Mouse (Mus musculus) thymus, adult 2 months (tissue): ENCODE results near the gene Usb1.

ENCODE experiments used
- CTCF ChIP-seq: fragments of 200-500 bp; IDR thresholded peaks from 2 replicates; pipeline ENCODE4 v1.5.1; 2012; ENCODE audit warnings: mild to moderate bottlenecking, control low read depth, low read length, moderate library complexity, borderline replicate concordance; ENCODE audit not compliant: control insufficient read depth, poor library complexity, insufficient read depth; ENCODE audit errors: extremely low read depth
- POLR2A ChIP-seq: fragments of 200-500 bp; IDR thresholded peaks from 2 replicates; pipeline ENCODE4 v1.6.1; 2012; ENCODE audit warnings: mild to moderate bottlenecking, low read length, control low read depth, moderate library complexity; ENCODE audit not compliant: control insufficient read depth, poor library complexity, insufficient read depth; ENCODE audit errors: extremely low read depth

DNA sequence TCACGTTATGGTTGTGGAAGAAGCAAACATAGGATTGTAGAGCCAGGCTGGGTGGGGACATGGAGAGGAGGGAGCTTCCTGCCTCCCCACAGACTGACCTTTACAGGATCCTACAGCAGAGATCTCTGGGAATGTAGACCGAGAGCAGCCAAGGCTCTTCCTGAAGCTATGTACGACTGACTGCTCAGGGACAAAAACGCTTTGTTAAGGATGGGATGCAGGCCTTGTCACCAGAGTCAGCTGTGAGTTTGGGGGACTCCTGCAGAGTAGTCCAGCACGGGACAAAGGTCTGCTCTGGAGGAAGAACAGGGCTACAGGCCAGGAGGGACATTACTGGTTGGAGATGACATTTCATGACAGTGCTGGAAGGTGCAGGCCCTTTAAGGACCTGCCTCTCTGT is 7.4 kb upstream of the Usb1 start:
- TF ChIP-seq CTCF (no peak), POLR2A (no peak)
